Mouse (Mus musculus) fibroblast of lung, adult 2 months (primary cell): ENCODE measurements at regions not wholly inside any gene's neighbourhood (a gene's known extent, or its start where the extent isn't known, plus 50 kb on each side); places are given as distances from the start of the nearest gene placed in this dataset.

Experiments
- DNase-seq: peaks from one replicate; pipeline ENCODE4 v3.0.0-alpha.2; 2011; ENCODE audit warnings: low read depth

- no peak for DNase-seq
Observed at GRCm38 (mm10) chr17:15193831-15194230, 152.5 kb upstream of the Gm3448 start.

GRCm38 (mm10) chr17:15192840-15193239 is 151.5 kb upstream of the Gm3448 start:
- no peak for DNase-seq

- no peak for DNase-seq
Observed at GRCm38 (mm10) chr17:15185217-15185616, 143.9 kb upstream of the Gm3448 start.

- no peak for DNase-seq
Observed at GRCm38 (mm10) chr17:15183800-15184199, 142.5 kb upstream of the Gm3448 start.

GRCm38 (mm10) chr17:15182105-15182504 is 140.8 kb upstream of the Gm3448 start:
- DNase-seq = no peak

- DNase-seq = no peak
Observed at GRCm38 (mm10) chr17:15180223-15180860, 139.0 kb upstream of the Gm3448 start.

GRCm38 (mm10) chr17:15179411-15179951 is 138.1 kb upstream of the Gm3448 start:
- DNase-seq = no peak

- DNase-seq = no peak
Observed at GRCm38 (mm10) chr17:15177390-15177789, 136.1 kb upstream of the Gm3448 start.

- no peak for DNase-seq
Observed at GRCm38 (mm10) chr17:15174354-15174953, 133.1 kb upstream of the Gm3448 start.

- DNase-seq = no peak
Observed at GRCm38 (mm10) chr17:15167927-15168326, 126.6 kb upstream of the Gm3448 start.

GRCm38 (mm10) chr17:15157693-15158333 is 116.5 kb upstream of the Gm3448 start:
- DNase-seq = no peak

- DNase-seq = no peak
Observed at GRCm38 (mm10) chr17:15152996-15153735, 111.8 kb upstream of the Gm3448 start.

GRCm38 (mm10) chr17:15152477-15152876 is 111.1 kb upstream of the Gm3448 start:
- no peak for DNase-seq

- DNase-seq = no peak
Observed at GRCm38 (mm10) chr17:15151695-15152094, 110.4 kb upstream of the Gm3448 start.

GRCm38 (mm10) chr17:15146607-15147006 is 105.3 kb upstream of the Gm3448 start:
- DNase-seq = no peak

GRCm38 (mm10) chr17:15145191-15145968 is 104.0 kb upstream of the Gm3448 start:
- DNase-seq = no peak

GRCm38 (mm10) chr17:15140391-15140790 is 99.1 kb upstream of the Gm3448 start:
- no peak for DNase-seq
